Mouse (Mus musculus) embryonic fibroblast, embryonic 13.5 days (primary cell): Measurements from ENCODE around the gene Aim2. TPM values are rescaled to one million over a fixed set of nuclear protein-coding genes. Genes with fewer than 3 reads are reported as not detected.
A peak's percentile ranks its signal among the peaks of the same experiment; 100 is the strongest.

Experiments
- H3K27ac ChIP-seq: 2 replicates; pipeline ENCODE4 v1.5.1; 2012; ENCODE audit warnings: low read length, control low read depth, inconsistent platforms; ENCODE audit not compliant: insufficient read depth
- H3K4me1 ChIP-seq: 2 replicates; pipeline ENCODE4 v1.6.1; 2011; ENCODE audit warnings: low read length; ENCODE audit not compliant: control insufficient read depth, insufficient read depth
- H3K4me3 ChIP-seq: 2 replicates; pipeline ENCODE4 v1.5.1; 2011; ENCODE audit warnings: mild to moderate bottlenecking, control low read depth, low read length; ENCODE audit not compliant: insufficient read depth
- CTCF ChIP-seq: IDR thresholded peaks from 2 replicates; pipeline ENCODE4 v1.5.1; 2011; ENCODE audit warnings: mild to moderate bottlenecking, control low read depth, low read length, moderate library complexity, borderline replicate concordance; ENCODE audit not compliant: insufficient read depth
- POLR2A ChIP-seq: IDR thresholded peaks from 2 replicates; pipeline ENCODE4 v1.6.1; 2011; ENCODE audit warnings: low read depth, mild to moderate bottlenecking, control low read depth, low read length, moderate library complexity
- polyA plus RNA-seq: library from polyadenylated mRNA; stranded (reverse); fragments of >200 nt; gene quantifications from 2 replicates; pipeline ENCODE4 v1.2.4, GENCODE M21; 2011; ENCODE audit warnings: low read depth; ENCODE audit not compliant: missing spikeins, insufficient read length

Gene Aim2
- polyA plus RNA-seq, 1 experiment, result not detected

DNA sequence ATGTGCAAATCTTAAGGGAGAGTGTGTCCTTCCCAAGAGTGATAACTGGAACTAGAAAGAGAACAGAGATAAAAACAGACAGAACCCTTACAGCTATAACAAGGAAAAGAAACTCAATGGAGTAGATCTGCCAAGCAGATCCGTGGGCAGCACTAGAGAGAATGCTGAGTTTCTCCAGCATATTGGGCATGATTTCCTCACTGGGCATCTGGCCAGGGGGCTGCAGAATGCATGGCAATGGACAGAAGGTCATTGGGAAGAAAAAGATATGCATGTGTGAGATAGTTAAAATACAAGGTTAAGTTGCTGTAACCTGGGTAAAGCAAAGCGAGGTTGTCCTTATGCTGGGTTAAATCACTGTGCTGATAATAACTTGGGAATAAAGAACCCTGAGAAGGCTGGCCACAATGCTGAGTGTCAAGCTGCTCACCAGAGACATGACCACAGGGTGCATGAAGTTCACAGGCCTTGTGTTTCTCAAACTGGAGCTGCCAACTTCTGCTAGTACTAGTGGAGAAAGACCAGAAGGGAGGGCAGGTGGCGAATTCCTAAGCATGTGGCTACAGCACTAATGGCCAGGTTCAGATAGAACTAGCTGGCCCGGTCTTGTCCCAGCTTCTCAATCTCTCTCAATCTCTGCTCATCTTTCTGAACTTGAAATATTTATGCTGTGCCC is 13.6 kb downstream of the Aim2 start:
- Histone ChIP-seq H3K4me3 (no peak overlapping the region), H3K27ac (no peak overlapping the region), H3K4me1 (no peaks in the 10 kb centered on the region)
- TF ChIP-seq CTCF (no peak), POLR2A (no peak)

DNA sequence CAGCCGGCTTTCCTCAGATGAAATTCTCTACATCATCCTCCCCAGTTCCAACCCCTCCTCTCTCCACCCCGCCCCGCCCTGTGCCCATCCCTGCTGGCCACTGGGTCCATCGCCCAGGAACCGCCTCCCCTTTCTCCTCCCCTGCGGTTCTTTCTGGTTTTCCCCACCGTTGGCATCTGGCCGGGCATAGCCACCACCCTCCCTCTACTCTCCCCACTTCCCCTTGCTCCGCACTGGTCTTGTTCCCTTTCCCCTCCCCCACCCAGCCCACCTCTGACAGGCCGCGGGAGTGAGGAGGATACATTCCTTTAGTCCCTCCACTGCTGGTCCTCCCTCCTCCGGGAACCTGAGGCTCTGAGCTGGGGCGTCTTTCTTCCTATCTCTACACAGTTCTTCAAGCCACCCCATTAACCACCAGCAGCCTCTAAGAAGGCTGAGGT is 15.3 kb downstream of the Aim2 start:
- TF ChIP-seq CTCF (no peak), POLR2A (no peak)
- no peak overlapping the region for H3K4me3 ChIP-seq

DNA sequence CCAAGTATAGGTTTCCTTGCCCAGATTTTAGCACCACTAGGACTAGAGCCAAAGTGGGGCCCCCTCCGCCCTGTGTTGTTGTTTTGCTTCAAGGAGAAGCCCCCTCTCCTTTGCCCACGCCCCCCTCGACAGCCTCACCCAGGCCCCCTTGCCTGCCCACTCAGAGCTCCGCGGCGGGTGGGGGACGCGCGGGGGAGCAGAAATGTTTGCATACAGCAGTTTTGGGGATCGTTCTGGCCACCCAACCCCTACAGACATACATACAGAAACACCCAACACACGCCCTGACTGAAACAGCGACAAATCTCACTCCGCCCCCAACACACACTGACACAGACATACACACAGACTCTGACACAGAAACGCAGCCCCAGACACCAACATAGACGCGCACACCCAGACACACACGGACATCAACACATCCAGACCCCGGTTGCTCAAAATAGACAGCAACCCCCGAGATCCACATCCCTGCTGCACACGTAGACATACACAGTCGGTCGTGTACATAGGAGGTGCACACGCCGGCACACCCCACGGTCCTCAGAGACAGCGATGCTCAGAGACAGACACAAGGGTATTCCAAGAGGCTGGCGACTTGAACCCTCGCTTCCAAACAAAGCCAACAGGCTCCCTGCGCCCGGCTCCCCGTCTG is 16.1 kb downstream of the Aim2 start:
- TF ChIP-seq CTCF (no peak), POLR2A (no peak)
- Histone ChIP-seq H3K4me1 (no peaks in the 10 kb centered on the region), H3K27ac (no peak overlapping the region), H3K4me3 (peak overlapping the region; percentile 18)

More for the DNA sequence above, 15.3 kb downstream of the Aim2 start:
- Histone ChIP-seq H3K4me1 (no peaks in the 10 kb centered on the region), H3K27ac (no peak overlapping the region)

DNA sequence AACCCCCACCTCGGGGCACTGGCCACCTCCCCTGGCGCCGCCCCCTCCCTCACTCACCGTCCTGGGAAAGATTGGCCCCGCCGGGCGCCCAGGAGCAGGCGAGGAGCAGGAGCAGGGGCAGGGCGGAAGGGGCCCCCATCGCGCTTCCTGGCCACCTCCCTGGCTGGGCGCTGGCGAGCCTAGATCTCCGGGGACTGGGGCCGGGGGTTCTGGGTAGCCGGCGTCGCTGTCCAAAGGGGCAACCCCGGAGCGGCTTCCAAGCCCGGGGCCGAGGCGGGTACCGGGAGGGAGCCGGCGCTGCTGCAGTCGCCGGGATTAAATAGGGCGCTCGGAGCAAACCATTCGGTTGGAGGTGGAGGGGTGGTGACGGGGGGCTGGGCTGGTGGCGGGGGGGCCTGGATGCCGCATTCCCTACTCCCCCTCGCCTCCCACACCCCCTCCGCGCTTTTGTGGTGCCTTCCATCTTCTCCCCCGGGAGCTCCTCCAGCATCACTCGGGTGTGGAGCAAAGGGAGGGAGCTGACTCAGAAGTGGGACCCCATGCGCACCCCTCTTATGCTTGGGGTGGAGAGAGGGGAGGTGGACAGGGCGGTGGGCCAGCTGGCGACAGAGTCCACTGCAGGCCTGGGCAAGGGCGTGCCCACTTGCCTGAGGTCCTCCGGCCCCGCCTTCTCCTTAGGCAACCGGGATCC is 16.8 kb downstream of the Aim2 start, which contains the start of gene Cadm3:
Cadm3 (minus strand) TSS at position 340 of the 691 bp plus-strand sequence.
- peak within 1 kb of the TSS; percentile 18 for H3K4me3 ChIP-seq
- H3K4me1 ChIP-seq, result no peaks in the 10 kb centered on the region
- no peak within 1 kb of the TSS for H3K27ac ChIP-seq
- TF ChIP-seq CTCF (no peak), POLR2A (no peak)

DNA sequence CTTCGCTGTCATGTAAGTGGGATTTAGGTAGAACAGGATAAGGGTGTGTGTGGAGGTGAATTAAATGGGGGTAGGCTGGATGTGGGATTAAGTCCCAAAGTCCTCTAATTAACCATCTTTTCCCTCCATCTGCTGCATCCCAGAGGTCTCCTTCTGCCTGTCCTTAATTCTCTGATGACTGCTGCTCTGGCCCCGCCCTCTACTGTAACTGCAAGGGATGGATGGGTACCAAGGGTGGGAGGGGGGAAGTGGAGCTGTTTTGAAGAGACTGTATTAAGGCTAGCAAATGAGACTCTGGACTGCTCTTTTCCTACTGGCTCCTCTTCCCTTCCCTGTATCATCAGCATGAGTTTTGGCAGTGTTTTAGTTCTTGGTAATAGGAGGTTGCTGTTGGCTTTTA is 18.9 kb downstream of the Aim2 start:
- no peaks in the 10 kb centered on the region for H3K4me1 ChIP-seq
- no peak overlapping the region for H3K27ac ChIP-seq
- H3K4me3 ChIP-seq, result no peak overlapping the region
- TF ChIP-seq CTCF, result no peak
- TF ChIP-seq POLR2A, result no peak

DNA sequence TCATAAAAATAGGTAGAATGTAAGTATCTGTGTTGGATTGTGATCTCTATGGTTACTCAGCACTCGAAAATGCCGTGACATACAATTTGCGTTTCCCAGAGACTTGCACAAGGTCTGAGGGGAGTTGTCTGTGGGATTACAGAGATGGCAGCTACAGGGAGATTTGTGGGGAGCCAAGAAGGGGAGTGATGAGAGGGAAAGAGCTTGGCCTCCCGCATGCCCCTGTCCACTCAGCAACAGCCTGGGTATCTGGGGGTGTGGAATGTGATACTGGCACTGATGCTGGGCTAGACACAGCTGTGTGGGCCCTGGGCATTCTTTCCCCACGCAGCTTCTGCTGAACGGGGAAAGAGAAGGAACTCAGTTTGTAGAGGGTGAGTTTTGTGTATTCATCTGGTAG is 19.8 kb downstream of the Aim2 start:
- TF ChIP-seq CTCF, result no peak
- TF ChIP-seq POLR2A, result no peak
- H3K4me3 ChIP-seq, result no peak overlapping the region
- no peak overlapping the region for H3K27ac ChIP-seq

DNA sequence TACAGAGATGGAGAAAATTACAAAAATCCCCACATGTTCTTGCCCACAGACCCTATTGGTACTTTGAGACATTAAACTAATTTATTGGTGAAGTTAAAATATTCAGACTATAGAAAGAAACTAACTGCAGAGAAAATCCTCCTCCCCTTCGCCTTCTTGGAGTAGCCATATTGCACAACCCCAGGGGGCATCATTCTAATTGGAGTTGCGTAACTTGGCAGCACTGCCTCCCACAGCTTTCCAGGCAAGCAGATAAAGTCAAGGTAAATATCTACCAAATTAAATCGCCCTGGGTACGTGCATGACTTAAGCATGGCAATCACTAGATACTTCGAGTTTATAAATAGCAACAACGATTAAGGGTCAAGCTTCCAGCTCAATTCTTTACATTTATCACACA is 20.9 kb downstream of the Aim2 start:
- H3K4me1 ChIP-seq, result no peaks in the 10 kb centered on the region
- TF ChIP-seq CTCF, result no peak
- no peak for TF ChIP-seq POLR2A
- no peak overlapping the region for H3K4me3 ChIP-seq
- no peak overlapping the region for H3K27ac ChIP-seq

More for the DNA sequence above, 19.8 kb downstream of the Aim2 start:
- H3K4me1 ChIP-seq, result no peaks in the 10 kb centered on the region

DNA sequence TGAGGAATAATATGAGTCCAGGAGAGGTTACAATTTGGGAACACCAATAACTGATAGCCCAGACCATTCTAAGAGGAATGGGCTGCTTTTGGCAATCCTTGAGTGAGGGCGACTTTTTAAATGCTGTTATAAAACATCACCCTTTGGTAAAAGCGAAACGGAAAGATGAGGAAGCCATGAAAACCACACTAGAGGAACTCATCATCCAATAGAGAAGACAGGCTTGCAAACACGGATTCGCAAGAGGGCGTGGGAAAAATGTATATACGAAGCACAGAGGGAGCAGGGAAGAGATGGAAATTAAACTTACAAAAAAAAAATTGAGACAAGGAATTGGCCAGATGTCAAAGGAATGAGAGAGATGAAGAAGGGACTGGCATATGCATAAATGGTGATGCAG is 23.3 kb downstream of the Aim2 start:
- TF ChIP-seq POLR2A (no peak), CTCF (no peak)
- H3K4me3 ChIP-seq, result no peak overlapping the region

DNA sequence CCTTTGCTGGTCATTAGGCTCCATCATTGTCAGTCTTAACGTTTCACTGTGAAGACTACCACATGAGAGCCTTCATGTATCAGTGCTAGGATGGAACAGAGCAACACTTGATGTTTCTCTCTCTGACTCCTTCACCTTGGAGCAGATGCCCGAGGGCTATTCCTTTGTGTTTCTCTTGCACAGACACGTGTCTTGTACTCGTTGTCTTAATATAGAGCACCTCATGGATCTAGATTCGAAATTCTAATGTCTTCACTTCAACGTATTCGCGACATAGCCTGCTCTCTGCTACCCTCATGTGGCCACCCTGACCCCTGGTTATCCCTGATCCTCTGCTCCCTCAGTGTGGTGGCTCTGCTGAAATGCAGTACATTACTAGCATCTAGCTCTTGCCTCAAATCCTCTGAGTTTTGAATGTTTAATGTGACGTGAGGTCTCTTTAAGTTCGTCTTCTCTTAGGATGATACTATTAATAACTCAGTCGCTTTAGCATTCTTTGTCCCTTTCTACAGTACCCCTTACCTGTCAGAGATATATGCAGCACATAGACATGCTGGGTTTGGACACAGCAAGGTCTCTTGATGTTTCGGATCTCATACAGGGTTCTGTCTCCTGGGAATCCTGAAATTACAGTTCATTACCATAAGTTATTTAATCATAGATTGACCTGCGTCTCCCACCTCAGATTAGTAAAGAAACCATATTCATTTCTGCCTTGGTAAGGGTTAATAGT is 26.9 kb downstream of the Aim2 start:
- no peak overlapping the region for H3K4me3 ChIP-seq
- H3K4me1 ChIP-seq, result no peaks in the 10 kb centered on the region
- no peak for TF ChIP-seq POLR2A
- TF ChIP-seq CTCF, result peak; percentile 97
- no peak overlapping the region for H3K27ac ChIP-seq

More for the DNA sequence above, 23.3 kb downstream of the Aim2 start:
- no peaks in the 10 kb centered on the region for H3K4me1 ChIP-seq
- no peak overlapping the region for H3K27ac ChIP-seq
